Mouse (Mus musculus): ENCODE measurements around the gene Pnmal2.
A peak's percentile ranks its signal among the peaks of the same experiment; 100 is the strongest.

Pnmal2 gene

GRCm38 (mm10) chr7:16918014-16918413 is 26.5 kb upstream of the Pnmal2 start:
- DNase-seq: no peak

DNA sequence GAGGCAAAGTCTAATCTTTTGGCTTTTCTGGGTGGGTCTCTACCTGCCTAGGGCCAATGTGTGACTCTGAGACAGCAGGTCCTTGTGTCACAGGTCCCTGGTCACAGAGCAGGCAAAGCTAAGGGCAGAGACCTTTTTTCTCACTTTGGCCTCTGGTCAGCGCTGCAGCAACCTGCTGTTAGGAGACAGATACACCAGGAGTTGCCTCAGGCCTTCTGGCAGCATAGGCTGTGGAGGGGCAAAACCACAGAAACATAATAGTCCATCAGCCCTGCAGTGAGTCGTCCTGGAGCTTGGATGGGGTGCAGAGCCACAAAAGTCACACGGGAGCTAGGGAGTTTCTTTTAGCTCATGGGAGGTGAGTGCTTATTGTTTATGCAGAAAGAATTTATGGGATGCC is 25.8 kb upstream of the Pnmal2 start:
- DNase-seq: no peak

DNA sequence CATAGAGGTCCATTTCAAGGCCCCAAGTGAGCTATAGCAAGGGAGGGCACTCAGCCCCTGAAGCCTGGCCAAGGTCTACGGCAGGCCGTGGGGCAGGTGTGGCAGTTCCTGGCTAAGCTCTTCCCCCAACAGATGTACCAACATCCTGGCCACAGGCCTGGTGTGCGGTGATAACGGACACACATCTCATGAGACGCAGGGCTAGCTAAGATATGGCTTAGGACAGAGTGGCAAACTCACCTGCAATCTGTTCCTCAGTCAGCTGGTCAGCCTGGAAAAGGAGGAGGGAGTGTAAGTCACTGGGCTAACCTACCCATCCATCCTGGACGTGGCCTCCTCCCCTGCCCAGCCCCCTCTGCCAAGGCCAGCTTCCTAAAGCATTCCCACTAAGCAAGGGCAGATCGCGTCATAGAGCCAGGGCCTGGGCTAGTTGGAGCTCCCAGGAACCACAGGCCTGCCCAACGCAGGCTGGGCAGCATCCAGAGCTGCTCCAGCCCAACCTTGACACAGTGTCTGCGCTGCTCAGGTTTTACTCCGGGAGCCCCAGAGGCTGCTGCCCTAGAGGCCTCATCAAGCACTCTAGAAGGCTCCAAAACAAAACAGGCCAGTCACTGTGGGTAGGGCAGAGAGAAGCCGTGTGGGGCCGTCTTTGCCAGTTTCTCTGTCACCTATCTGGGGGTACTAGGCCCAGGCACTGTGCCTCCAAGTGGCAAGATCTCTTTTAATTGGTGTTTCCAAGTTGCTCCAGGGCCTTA is 24.9 kb upstream of the Pnmal2 start:
- DNase-seq: no peak

GRCm38 (mm10) chr7:16920150-16920579 is 24.3 kb upstream of the Pnmal2 start:
- no peak for DNase-seq

DNA sequence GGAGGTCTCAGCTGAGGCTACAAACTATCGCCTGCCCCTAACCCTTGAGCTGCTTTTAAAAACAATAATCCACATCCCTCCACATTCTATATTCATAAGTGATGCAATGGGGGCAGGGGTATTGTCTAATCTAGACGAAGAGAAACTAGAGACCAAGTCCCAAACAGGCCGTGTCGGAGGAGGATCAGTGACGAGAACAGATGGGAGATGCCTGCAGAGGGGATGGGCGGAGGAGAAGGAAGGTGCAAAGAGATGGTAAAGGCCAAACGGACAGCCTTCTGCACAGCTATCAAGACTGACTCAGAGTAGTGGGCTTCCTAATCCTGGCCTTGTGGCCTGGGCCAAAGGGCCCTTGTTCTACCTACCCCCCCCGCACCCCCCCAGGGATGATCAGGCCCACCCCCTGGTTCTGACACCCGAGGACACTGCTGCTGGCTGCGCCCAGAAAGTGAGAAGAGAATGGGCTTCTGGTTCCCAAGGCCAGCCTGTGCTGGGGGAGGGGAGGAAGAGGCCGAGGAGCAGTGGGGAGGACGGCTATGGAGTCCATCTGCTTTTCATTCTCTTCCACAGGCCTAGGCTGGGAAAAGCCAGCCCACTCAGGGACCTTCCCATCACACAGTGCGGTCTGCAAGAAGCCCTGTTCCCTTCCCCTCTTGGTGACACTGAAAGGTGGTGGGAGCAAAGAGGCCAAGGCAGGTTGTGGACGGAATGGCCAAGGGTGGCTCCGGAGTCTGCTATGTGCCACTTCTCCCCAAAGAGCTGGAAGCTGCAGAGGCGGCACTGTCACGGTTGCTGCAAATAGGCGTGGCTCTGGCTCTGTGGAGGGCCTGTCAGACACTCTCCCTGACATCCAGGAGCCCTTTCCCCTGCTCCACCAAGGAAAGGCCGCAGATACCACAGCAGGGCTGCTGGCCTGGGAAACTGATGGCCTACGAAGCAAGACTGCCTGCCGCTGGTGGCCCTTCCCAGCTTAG is 23.4 kb upstream of the Pnmal2 start:
- no peak for DNase-seq

- no peak for DNase-seq
Measured at GRCm38 (mm10) chr7:16921881-16922335, 22.6 kb upstream of the Pnmal2 start.

DNA sequence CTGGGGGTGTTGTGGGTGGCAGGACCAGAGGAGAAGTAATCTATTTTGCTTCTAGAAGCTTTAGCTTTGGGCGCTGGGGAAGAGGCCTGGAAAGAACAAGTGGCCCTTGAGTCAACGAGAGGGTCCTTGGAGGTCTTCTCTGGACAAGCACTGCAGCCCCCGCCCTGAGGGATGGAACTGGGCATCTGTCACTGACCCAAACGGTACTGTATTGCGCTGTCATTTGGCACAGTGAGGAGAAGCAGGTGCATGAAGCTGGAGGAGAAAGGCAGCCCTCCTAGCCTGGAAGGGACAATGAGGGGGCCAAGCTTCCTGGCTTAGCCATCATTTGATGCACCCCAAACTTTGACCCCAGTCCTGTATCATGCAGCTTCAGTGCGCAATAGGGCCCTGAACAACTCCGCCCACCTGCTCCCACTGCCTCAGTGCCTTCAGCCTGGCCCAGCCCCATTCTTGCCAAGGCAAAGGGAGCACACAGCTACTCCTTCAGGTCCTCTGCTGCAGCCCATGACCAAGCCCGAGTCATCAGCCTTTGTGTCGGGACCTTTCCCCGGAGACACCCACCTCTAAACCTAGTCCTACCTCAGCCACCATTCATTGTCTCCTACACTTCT is 22.0 kb upstream of the Pnmal2 start:
- DNase-seq: no peak

DNA sequence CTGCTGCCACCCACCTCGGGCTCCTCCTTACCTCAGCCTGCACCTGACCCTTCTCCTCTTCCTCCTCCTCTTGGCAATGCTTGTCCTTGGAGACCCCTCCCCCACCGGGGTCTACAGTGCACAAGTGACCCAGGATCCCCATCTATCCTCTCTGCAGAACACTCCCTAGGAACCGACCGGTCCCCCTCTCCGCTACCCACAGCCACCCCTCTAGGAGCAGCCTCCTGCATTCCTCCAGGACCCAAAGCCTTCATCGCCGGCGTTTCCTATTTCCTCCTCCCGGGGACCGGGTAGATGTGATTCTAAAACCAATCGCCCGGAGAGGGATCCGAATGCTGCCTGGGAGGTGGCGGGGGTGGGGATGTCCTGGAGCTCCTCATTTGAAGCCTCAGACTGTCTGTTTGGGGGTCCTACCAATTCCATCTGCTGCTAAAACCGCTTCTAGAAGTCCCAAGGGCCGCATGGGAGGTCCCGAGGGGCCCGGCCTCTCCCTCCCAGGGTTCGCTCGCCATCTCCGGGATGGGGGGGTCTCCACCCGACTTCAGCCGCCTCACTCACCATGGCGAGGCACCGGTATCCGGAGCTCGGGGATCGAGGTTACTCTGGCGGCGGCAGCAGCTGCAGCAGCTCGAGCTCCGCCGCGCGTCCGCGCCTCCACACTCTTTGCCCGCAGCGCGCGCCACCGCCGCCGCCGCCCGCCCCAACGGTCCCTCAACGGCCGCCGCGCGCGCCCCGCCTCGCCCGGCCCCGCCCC is 21.0 kb upstream of the Pnmal2 start:
- DNase-seq: no peak

DNA sequence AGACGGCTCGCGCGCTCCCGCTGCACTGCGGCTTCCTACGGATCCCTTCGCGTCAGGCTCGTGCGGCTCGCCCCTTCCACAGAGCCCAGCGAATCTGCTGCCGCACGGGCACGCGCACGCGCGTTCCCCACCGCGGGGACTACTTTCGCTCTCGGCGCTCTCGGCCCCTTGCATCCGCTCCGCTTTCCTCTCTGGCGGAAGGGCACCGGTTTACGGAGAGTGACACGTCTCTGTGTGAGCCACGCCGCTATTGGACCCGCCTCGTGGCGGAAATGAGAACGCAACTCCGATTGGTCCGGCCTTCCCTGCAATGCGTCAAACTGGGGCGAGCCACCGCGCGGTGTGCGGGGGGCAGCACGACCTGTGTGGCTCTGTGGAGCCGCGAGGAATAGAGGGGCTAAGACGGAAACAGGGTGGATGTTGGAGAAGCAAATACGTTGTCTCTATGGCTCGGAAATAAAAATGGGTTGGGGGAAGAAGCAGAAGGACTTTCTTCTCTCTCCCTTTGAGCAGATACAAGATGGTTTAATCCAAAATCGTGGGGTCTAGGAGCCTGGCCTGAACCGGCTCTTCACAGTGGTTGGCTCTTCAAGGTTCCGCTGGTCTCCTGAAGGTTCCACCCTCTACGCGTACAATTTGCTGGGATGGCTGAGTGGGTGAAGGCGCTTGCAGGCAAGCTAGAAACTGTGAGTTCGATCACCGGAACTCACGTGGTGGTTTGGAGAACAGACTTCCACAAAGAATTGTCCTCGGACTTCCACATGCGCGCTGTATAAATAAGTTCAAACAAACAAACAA is 20.2 kb upstream of the Pnmal2 start, which contains the start of gene Calm3:
Calm3 (minus strand) TSS at position 78 of the 798 bp plus-strand sequence.
- peak; percentile 99 for DNase-seq

GRCm38 (mm10) chr7:16928341-16928740 is 16.1 kb upstream of the Pnmal2 start:
- DNase-seq: no peak

- DNase-seq: peak; percentile 74
Measured at GRCm38 (mm10) chr7:16930850-16931249, 13.6 kb upstream of the Pnmal2 start.

DNA sequence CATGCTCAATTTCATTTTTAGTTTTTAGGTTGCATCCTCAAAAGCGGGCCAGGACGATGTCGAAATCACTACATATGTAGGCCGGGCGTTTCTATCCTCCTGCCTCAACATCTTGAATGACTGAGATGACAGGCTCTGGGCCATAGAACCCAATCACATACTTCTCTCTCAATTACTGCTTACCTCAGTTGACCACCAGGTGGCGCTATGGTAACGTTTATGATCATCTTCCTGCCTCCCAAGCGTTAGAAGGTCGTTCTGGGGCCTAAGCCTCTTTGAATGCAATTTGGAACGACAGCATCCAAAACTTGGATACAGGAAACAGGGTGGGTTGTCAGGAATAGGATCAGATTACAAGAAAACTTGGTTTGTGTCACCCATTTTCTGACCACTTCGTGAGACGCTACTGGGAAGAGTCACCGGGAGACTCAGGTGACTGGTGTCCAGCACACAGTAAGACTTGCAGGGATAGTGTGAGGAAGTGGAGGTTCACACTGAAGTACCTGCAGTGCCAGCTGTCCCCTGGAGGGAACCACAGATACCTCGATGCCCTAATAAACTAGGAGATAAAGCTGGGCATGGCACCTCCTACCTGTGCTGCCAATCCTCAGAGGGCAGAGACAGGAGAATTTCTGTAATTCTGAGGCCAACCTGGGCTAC is 12.4 kb upstream of the Pnmal2 start:
- DNase-seq: peak; percentile 94

GRCm38 (mm10) chr7:16932704-16933577 is 11.5 kb upstream of the Pnmal2 start:
- DNase-seq: peak; percentile 78

- peak; percentile 37 for DNase-seq
Measured at GRCm38 (mm10) chr7:16937312-16937711, 7.2 kb upstream of the Pnmal2 start.

GRCm38 (mm10) chr7:16938117-16938791 is 6.2 kb upstream of the Pnmal2 start:
- no peak for DNase-seq

- DNase-seq: no peak
Measured at GRCm38 (mm10) chr7:16940292-16940691, 4.2 kb upstream of the Pnmal2 start.

- no peak for DNase-seq
Measured at GRCm38 (mm10) chr7:16942861-16943260, 1.6 kb upstream of the Pnmal2 start.

DNA sequence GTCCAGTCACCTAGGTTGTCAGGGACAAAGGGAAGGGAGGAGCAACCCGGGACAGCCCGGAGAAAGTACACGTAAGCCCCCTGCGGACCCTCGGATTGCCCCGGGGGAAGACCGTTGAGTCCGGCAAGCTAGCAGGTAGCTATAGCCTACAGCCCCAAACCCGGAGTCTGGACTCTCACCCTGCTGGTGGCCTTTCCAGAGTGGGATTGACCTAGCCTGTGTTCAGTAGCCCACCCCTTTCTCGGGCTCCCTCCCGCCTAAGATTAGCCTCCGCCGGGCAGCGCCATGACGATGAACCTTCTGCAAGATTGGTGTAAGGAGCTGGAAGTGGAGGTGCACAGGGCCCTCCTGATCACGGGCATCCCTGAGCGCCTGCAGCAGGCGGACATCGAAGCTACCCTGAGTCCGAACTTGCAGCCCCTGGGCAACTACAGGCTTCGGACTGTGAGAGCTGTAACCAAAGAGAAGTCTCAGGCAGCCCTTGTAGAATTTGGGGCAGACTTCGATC is 380 bp downstream of the Pnmal2 start:
- no peak for DNase-seq

DNA sequence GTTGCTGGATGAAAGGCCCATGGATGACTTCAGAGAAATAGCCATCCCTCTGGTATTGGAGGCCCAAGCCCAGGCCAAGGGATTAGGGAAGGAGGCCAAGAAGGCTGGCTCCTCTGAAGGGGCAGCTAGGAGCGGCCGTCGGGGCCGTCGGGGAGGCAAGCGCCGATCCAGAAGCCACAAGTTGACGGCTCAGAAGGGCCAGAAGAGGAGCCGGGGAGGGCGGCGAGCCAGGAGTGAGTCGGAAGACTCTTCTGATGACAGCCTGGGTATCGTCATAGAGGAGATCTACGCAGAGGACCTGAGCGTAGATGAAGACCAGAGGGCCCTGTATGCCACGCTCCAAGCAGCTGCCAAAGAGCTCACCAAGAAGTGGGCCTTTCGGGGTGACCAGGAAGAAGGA is 937 bp downstream of the Pnmal2 start:
- no peak for DNase-seq
